Mouse (Mus musculus): ENCODE data around the gene Ier2. TPM values are rescaled to one million over a fixed set of nuclear protein-coding genes. Genes with fewer than 3 reads are reported as not detected.
"Not testable (repeated sequence)": the region's sequence is repeated elsewhere in the genome, so short reads cannot be mapped to it uniquely, and the experiment has no call there.

Gene Ier2
- total RNA-seq, 4 experiments from 2014 or later = 18.3 to 48.9 (median 22.3) TPM

- DNase-seq = no peak
These were observed 34.8 kb upstream of the Ier2 start for GRCm38 (mm10) chr8:84697166-84698130.

- no peak for DNase-seq
These were observed 32.5 kb upstream of the Ier2 start for GRCm38 (mm10) chr8:84695140-84695539.

GRCm38 (mm10) chr8:84693332-84693731 is 30.7 kb upstream of the Ier2 start:
- DNase-seq = no peak

GRCm38 (mm10) chr8:84689091-84689915 is 26.7 kb upstream of the Ier2 start:
- peak; percentile 89 for DNase-seq

- DNase-seq = peak; percentile 84
These were observed 25.1 kb upstream of the Ier2 start, which contains the start of gene Nacc1 for GRCm38 (mm10) chr8:84687705-84688100. Gene Nacc1 (minus strand): TSS chr8:84687862.

- DNase-seq = no peak
These were observed 24.5 kb upstream of the Ier2 start for GRCm38 (mm10) chr8:84687003-84687704.

GRCm38 (mm10) chr8:84686191-84687002 is 23.7 kb upstream of the Ier2 start, which contains the start of gene Trmt1:
Gene Trmt1 (plus strand): TSS chr8:84686307.
- DNase-seq = no peak

- DNase-seq = no peak
These were observed 21.9 kb upstream of the Ier2 start for GRCm38 (mm10) chr8:84684537-84684936.

GRCm38 (mm10) chr8:84682257-84682656 is 19.6 kb upstream of the Ier2 start:
- DNase-seq = no peak

GRCm38 (mm10) chr8:84681476-84681875 is 18.8 kb upstream of the Ier2 start:
- no peak for DNase-seq

- DNase-seq = no peak
These were observed 14.7 kb upstream of the Ier2 start for GRCm38 (mm10) chr8:84677305-84677704.

GRCm38 (mm10) chr8:84670295-84671006 is 7.8 kb upstream of the Ier2 start:
- not testable (repeated sequence) for DNase-seq

GRCm38 (mm10) chr8:84668731-84669485 is 6.3 kb upstream of the Ier2 start:
- no peak for DNase-seq

GRCm38 (mm10) chr8:84668081-84668480 is 5.4 kb upstream of the Ier2 start:
- DNase-seq = no peak

GRCm38 (mm10) chr8:84665385-84665893 is 2.8 kb upstream of the Ier2 start:
- DNase-seq = no peak

GRCm38 (mm10) chr8:84664566-84665384 is 2.1 kb upstream of the Ier2 start:
- peak; percentile 76 for DNase-seq

GRCm38 (mm10) chr8:84663483-84664327 is 1.1 kb upstream of the Ier2 start:
- peak; percentile 97 for DNase-seq

Measured in adrenal gland, adult 8-10 months (tissue).